Mouse (Mus musculus) pancreas, adult 10 weeks (tissue): ENCODE results near the gene Ccm2l. TPM values are rescaled to one million over a fixed set of nuclear protein-coding genes. Genes with fewer than 3 reads are reported as not detected.

Experiments
- polyA plus RNA-seq: library from polyadenylated mRNA; stranded (reverse); fragments of 350-450 nt; fragmentation: Illumina TruSeq; extraction: RNeasy Lipid Tissue Mini Kit (QIAGEN cat#74804); gene quantifications from one replicate; pipeline ENCODE4 v1.2.3, GENCODE M21; 2015; ENCODE audit warnings: low read depth, low replicate concordance; ENCODE audit not compliant: insufficient read depth

The Ccm2l gene
- polyA plus RNA-seq: 17.8 TPM

DNA sequence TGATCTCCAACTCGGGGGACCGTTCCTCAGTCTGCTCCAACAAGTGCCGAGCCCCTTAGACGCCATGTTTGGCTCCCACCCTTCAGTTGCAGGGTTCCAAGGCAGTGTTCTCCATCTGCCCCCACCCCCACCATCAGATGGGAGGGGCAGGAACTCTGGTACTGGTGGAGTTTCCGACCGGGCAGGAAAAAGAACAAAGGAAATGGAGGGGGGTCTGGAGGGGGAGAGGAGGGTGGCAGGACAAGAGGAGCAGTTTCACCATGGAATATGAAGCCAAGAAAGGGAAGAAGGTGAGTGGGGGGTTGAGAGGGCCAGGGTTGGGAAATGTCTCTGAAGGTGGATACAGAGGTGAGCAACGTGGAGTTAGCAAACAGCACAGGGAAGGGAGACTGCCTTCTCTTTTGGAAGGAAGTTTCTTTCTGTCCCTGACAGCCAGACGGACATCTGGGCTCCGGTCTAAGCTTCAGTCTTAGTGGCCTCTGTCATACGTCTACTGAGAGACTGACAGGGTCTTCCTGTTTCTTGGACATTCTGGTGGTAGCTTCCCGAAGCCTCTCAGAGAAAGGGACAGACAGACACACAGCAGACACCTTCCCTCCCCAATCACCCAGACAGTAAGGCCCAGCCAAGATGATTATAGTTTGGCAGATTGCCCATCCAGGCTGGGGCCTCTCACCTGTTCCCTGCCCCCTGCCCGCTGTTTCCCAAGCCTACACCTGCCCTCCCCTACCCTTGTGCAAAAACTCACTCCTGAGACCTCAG lies at the start of gene Ccm2l:
Ccm2l (plus strand) TSS at position 209 of the 762 bp plus-strand sequence.

DNA sequence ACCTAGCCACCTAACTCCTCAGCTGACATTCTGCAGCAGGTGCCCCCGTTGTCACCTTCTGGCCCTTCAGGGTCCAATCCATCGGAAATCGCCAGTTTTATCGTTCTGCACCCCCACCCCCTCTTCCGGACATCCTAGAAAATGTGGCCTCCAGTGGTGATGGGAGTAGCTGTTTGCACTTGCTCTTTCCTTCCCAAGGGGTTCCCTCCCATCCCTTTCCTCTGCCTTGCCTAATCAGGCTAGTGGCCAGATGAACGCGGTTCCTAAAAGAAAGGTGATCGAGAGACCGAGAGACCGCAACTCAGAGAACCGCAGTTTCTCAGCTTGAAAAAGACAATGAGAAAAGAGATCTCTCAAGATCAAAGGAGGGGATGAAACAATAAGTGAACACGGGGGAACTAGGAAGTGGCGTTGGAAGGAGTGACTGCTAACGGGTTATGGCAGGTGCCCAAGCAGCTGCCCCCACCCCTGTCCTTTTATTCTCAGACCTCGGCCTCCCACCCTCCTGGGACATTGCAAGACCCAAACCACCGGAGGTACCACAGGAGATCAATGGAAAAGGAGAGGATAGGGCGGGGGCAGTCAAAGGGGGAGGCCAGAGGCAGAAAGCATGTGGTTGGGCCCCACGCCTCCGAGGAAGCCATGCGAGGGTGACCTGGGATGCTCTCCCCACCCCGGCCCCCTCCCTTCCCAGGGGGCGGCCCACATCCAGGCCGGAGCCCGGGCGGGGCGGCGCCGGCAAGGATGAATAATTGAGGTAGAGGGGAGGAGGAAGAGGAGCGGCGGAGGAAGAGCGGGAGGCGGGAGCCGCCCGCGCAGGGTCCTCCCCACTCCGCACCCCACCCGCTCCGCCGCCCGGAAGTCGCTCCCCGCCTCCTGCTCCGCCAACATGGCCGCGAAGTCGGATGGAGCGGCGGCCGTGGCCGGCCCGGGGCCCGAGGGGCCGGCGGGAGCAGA lies 34.4 kb upstream of the Ccm2l start, which contains the start of gene Xkr7:
Xkr7 (plus strand) TSS at position 727 of the 957 bp plus-strand sequence.

DNA sequence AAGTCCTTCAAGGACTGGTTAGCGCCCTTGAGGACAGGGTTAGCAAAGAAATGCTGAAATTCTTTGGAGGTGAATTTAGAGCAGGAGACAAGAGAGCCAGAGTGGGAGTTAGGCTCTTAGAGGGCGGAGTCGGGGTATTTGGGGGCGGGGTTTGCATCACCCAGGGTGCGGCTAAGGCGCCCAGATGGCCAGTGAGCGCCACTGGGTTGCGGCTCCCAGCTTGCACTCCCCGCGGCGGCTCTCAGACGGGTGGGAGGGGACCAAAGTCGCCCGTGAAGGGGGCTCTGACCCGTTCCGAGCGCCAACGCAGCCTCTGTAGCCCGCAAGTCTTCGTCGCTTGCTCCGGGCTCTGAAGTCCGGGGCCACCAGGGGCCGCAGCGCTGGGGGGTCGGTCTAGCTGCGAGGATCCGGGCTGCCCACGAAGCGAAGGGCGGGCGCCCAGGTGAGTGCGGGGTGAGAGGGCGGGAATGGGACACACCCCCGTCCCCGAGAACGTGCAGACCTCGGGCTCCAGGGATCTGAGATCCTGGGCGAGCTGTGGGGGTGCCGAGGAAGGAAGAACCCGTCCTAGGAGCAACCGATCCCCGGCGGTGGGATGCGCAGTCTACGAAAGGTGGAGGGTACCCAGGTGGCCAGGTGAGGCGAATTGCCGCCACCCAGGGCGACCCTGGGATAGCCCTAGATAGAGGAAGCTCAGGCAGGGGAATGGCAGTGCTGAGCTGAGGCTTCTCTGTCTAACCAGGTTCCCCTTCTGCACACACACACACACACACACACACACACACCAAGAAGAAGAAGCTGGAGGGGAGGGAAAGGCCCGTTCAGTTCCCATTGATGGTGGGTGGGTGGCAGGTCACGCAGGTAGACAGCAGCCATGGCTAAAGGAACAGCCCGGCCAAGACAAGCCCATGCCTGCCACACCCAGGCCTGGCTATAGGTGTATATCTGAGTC lies 42.8 kb downstream of the Ccm2l start, which contains the start of gene Hck:
Hck (plus strand) TSS at position 156 of the 952 bp plus-strand sequence.

Other genes starting within 250 kb of the Ccm2l start
- 13.2 TPM for gene Bcl2l1, start 234.2 kb upstream of the Ccm2l start, polyA plus RNA-seq
- not detected for gene Tpx2, start 218.0 kb upstream of the Ccm2l start, polyA plus RNA-seq
- gene Mylk2, start 154.6 kb upstream of the Ccm2l start, polyA plus RNA-seq: not detected
- gene Foxs1, start 132.7 kb upstream of the Ccm2l start, polyA plus RNA-seq: 4.8 TPM
- gene Dusp15, start 114.3 kb upstream of the Ccm2l start, polyA plus RNA-seq: not detected
- gene Ttll9, start 103.5 kb upstream of the Ccm2l start, polyA plus RNA-seq: not detected
- 34.0 TPM for gene Pdrg1, start 50.5 kb upstream of the Ccm2l start, polyA plus RNA-seq
- gene Xkr7, start 34.1 kb upstream of the Ccm2l start, polyA plus RNA-seq: not detected
- 1.0 TPM for gene Hck, start 42.5 kb downstream of the Ccm2l start, polyA plus RNA-seq
- gene Tm9sf4, start 95.3 kb downstream of the Ccm2l start, polyA plus RNA-seq: 12.8 TPM
- gene Tspyl3, start 159.5 kb downstream of the Ccm2l start, polyA plus RNA-seq: 0.52 TPM
- gene Plagl2, start 175.5 kb downstream of the Ccm2l start, polyA plus RNA-seq: 1.6 TPM
- gene Pofut1, start 175.6 kb downstream of the Ccm2l start, polyA plus RNA-seq: 4.7 TPM
- gene Kif3b, start 225.5 kb downstream of the Ccm2l start, polyA plus RNA-seq: 2.8 TPM